In the genomic region with DNA sequence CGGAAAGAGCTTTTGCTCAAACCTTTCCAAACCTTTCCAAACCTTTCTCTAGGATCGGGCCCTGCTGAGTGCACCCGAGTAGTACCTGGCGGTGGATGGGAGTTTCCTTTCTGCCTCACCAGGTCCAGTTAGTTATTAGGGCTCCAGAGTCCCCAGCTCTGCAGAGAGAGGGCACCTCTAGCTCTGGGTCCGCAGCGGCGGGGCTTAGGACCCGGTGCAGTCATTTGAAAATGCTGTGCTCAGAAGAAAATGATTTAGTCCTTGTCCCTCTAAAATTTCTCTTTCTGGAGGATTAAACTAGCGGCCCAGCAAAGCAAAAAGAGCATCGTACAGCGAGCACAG, we compare ENCODE assay signal across 10 mouse cellular contexts. TPM values are rescaled to one million over a fixed set of nuclear protein-coding genes. Genes with fewer than 3 reads are reported as not detected.
DNase-seq lines count a peak whose midpoint lies in the region; ATAC-seq and TF ChIP-seq lines count a peak whose summit lies in the region.
"Had no signal": no experiment of that assay in that cellular context is flagged by ENCODE, and none has a peak within 500 bp of the region (broad histone marks: within the 10 kb centered on the region; RNA-seq: fewer than 3 reads in every experiment).

No protein-coding gene starts in this region.

- H3K9ac ChIP-seq in lung, postnatal 0 days (replicated peaks; ENCODE audit: low read depth), result no peak overlapping the region
- peak overlapping the region; percentile 79 for H3K9ac ChIP-seq in hindbrain, postnatal 0 days (replicated peaks; ENCODE audit: low read length)
- H3K9ac ChIP-seq in midbrain, embryonic 13.5 days (replicated peaks), result peak overlapping the region; percentile 89

- no peaks in the 10 kb centered on the region for H3K4me1 ChIP-seq in lung, postnatal 0 days (ENCODE audit: insufficient read depth, low read depth, low read length)
- H3K4me1 ChIP-seq in hindbrain, postnatal 0 days (ENCODE audit: insufficient read depth, low read length), result no peaks in the 10 kb centered on the region
- H3K4me1 ChIP-seq in midbrain, embryonic 13.5 days (replicated peaks), result peaks cover 8% of the 10 kb centered on the region; the same call in 1 of the 2 replicates

- H3K4me3 ChIP-seq in lung, postnatal 0 days (ENCODE audit: low read depth, low read length), result peak overlapping the region; percentile 48
- H3K4me3 ChIP-seq in hindbrain, postnatal 0 days (ENCODE audit: low read length), result peak overlapping the region; percentile 83
- peak overlapping the region; percentile 90 for H3K4me3 ChIP-seq in midbrain, embryonic 13.5 days (replicated peaks)
- H3K4me3 ChIP-seq: megakaryocyte, embryonic 14.5 days had no signal

- no peaks in the 10 kb centered on the region for H3K9me3 ChIP-seq in lung, postnatal 0 days (ENCODE audit: low read length)
- H3K9me3 ChIP-seq in hindbrain, postnatal 0 days (ENCODE audit: low read length), result no peaks in the 10 kb centered on the region
- H3K9me3 ChIP-seq in midbrain, embryonic 13.5 days, result no peaks in the 10 kb centered on the region

- no peaks in the 10 kb centered on the region for H3K27me3 ChIP-seq in lung, postnatal 0 days (replicated peaks; ENCODE audit: insufficient read depth, low read length)
- no peaks in the 10 kb centered on the region for H3K27me3 ChIP-seq in hindbrain, postnatal 0 days (ENCODE audit: insufficient read depth, low read length)
- H3K27me3 ChIP-seq in midbrain, embryonic 13.5 days, result peaks cover 18% of the 10 kb centered on the region

- DNase-seq in embryo, embryonic 11 days, result peak; percentile 41
- no peak for DNase-seq in embryo, embryonic 10 days (ENCODE audit: low spot score)
- no peak for DNase-seq in lung, postnatal 0 days (ENCODE audit: low spot score)
- DNase-seq in lung, adult 18-20 months, result no peak
- no peak for DNase-seq in hindbrain, postnatal 0 days (ENCODE audit: low spot score)
- DNase-seq in spleen, postnatal 14 days (ENCODE audit: low spot score in 2 of 2), result no peak
- DNase-seq in kidney, adult 18-20 months, result no peak

- H3K27ac ChIP-seq in lung, postnatal 0 days (ENCODE audit: low read length), result no peak overlapping the region
- peak overlapping the region; percentile 85 for H3K27ac ChIP-seq in hindbrain, postnatal 0 days
- H3K27ac ChIP-seq in midbrain, embryonic 13.5 days, result peak overlapping the region; percentile 92

- no peak for TF ChIP-seq CTCF in lung, postnatal 0 days (IDR thresholded peaks at IDR 0.05)
- TF ChIP-seq CTCF in hindbrain, postnatal 0 days (IDR thresholded peaks at IDR 0.05; ENCODE audit: low read depth), result peak; percentile 28; the same call in 1 of the 2 replicates

- no peak for TF ChIP-seq EP300 in lung, postnatal 0 days (IDR thresholded peaks at IDR 0.05)

- H3K4me2 ChIP-seq in lung, postnatal 0 days (replicated peaks; ENCODE audit: low read depth, low read length), result peak overlapping the region; percentile 93
- H3K4me2 ChIP-seq in hindbrain, postnatal 0 days (ENCODE audit: low read depth, low read length), result peak overlapping the region; percentile 89
- peak overlapping the region; percentile 84 for H3K4me2 ChIP-seq in midbrain, embryonic 13.5 days (replicated peaks)

- WGBS in lung, postnatal 0 days, result 6% methylated on average over 11 of the region's 11 CpGs
- 3% methylated on average over 11 of the region's 11 CpGs for WGBS in hindbrain, postnatal 0 days
- WGBS in midbrain, embryonic 13.5 days, result 3% methylated on average over 11 of the region's 11 CpGs

- no peaks in the 10 kb centered on the region for H3K36me3 ChIP-seq in lung, postnatal 0 days (ENCODE audit: insufficient read depth, low read length)
- H3K36me3 ChIP-seq in hindbrain, postnatal 0 days (ENCODE audit: insufficient read depth, low read length), result no peaks in the 10 kb centered on the region
- H3K36me3 ChIP-seq in midbrain, embryonic 13.5 days, result no peaks in the 10 kb centered on the region

- 0 out of 2 replicates have a peak, but pooled peaks have one; percentile 14 for ATAC-seq in lung, postnatal 0 days
- ATAC-seq in hindbrain, postnatal 0 days, result peak; percentile 58
- ATAC-seq in midbrain, embryonic 13.5 days, result peak; percentile 62

RNA-seq across cellular contexts. Expression of a gene that starts 1.3 kb away (rescaled TPM):
- polyA plus RNA-seq in lung, postnatal 0 days (2015; fragmentation: Nextera tagmentation; extraction: Ambion mirVana), result 0.42 and 0.43 TPM in 2 replicates
- total RNA-seq in hindbrain, postnatal 0 days (2014; rRNA removed), result 26.0 and 30.4 TPM in 2 replicates
- 26.6 and 27.8 TPM in 2 replicates for polyA plus RNA-seq in hindbrain, postnatal 0 days (2015; fragmentation: Nextera tagmentation; extraction: Ambion mirVana)
- 31.6 and 34.6 TPM in 2 replicates for polyA plus RNA-seq in midbrain, embryonic 13.5 days (2015; fragmentation: Nextera tagmentation; extraction: Ambion mirVana)
- total RNA-seq: common myeloid progenitor, adult 5-6 weeks had no signal

Comparison
In these comparisons a context has a peak if more than half of its experiments do, and no peak if none do; other contexts are left out.
1. RNA of a gene that starts 1.3 kb away (polyA plus RNA-seq): 31.6 to 34.6 TPM in midbrain, embryonic 13.5 days and 26.6 to 27.8 TPM in hindbrain, postnatal 0 days; 0.42 to 0.43 TPM in lung, postnatal 0 days; every median in the first group is over 10 times any median in the second.
2. Peak in every context shown above with its lines, with median percentiles within 50 percentile points of each other: ATAC-seq, H3K4me2 ChIP-seq and H3K4me3 ChIP-seq.